Mouse (Mus musculus): ENCODE measurements around the gene Cfap299.

DNA sequence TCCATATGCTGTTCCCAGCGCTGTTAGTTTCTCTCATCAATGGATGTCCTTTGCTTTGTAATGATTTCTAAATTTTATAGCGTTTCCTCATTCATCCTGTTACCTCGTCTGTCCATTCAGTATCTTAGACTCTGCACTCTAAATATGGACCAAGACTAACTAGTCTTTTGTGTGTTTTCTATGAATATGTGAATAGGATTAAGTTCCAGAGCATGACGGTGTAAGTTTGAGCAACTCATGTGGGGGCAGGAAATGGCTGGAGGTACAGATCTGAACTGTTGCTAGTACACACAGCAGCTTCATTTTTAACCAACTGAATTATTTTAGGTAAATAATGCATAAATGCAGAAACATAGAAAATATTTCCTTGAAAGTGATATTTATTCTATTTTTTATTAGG, 51.3 kb downstream of the Cfap299 start:
- no peak for TF ChIP-seq CTCF (conservative IDR thresholded peaks at IDR 0.05; ENCODE audit: low read length)
- TF ChIP-seq POU5F1 (IDR thresholded peaks at IDR 0.05; ENCODE audit: borderline replicate concordance, low read length) = no peak
- TF ChIP-seq NANOG (IDR thresholded peaks at IDR 0.05; ENCODE audit: borderline replicate concordance, low read length) = no peak
